Mouse (Mus musculus): ENCODE results near the gene Actb. TPM values are rescaled to one million over a fixed set of nuclear protein-coding genes. Genes with fewer than 3 reads are reported as not detected.
"Not testable (repeated sequence)": the region's sequence is repeated elsewhere in the genome, so short reads cannot be mapped to it uniquely, and the experiment has no call there.

Gene Actb
- polyA plus RNA-seq, 1 experiment from 2014 or later: 6,292 TPM

- H3K27ac ChIP-seq (ENCODE audit: poor library complexity, severe bottlenecking): peak overlapping the region; percentile 69; the same call in 1 of the 2 replicates
- ATAC-seq (ENCODE audit: insufficient number of reproducible peaks, low FRiP score): no peak
- peaks cover 22% of the 10 kb centered on the region for H3K4me1 ChIP-seq (replicated peaks)
- H3K9ac ChIP-seq: no peak overlapping the region
- H3K36me3 ChIP-seq: peaks cover 74% of the 10 kb centered on the region
- no peak overlapping the region for H3K4me2 ChIP-seq
- no peaks in the 10 kb centered on the region for H3K9me3 ChIP-seq (replicated peaks)
- H3K4me3 ChIP-seq: no peak overlapping the region
- WGBS: 73% methylated on average over 7 of the region's 7 CpGs
- H3K27me3 ChIP-seq (replicated peaks): no peaks in the 10 kb centered on the region
These were observed 5.2 kb downstream of the Actb start for GRCm38 (mm10) chr5:142901355-142901802.

GRCm38 (mm10) chr5:142900651-142901050 is 5.9 kb downstream of the Actb start:
- ATAC-seq (ENCODE audit: insufficient number of reproducible peaks, low FRiP score): no peak
- Histone ChIP-seq H3K4me2 (no peak overlapping the region), H3K27ac (ENCODE audit: poor library complexity, severe bottlenecking) (no peak overlapping the region)

GRCm38 (mm10) chr5:142899932-142900533 is 6.5 kb downstream of the Actb start:
- peaks cover 66% of the 10 kb centered on the region for H3K36me3 ChIP-seq
- WGBS: 85% methylated on average over 5 of the region's 5 CpGs

More at GRCm38 (mm10) chr5:142900651-142901050, 5.9 kb downstream of the Actb start:
- Histone ChIP-seq H3K36me3 (peaks cover 72% of the 10 kb centered on the region), H3K9ac (no peak overlapping the region), H3K9me3 (replicated peaks) (no peaks in the 10 kb centered on the region), H3K4me3 (no peak overlapping the region), H3K4me1 (replicated peaks) (peaks cover 29% of the 10 kb centered on the region), H3K27me3 (replicated peaks) (no peaks in the 10 kb centered on the region)
- WGBS: 76% methylated on average over 7 of the region's 7 CpGs

GRCm38 (mm10) chr5:142899057-142899601 is 7.4 kb downstream of the Actb start:
- no peak overlapping the region for H3K27ac ChIP-seq (ENCODE audit: poor library complexity, severe bottlenecking)
- H3K9me3 ChIP-seq (replicated peaks): no peaks in the 10 kb centered on the region
- ATAC-seq (ENCODE audit: insufficient number of reproducible peaks, low FRiP score): no peak
- H3K4me3 ChIP-seq: no peak overlapping the region
- H3K4me2 ChIP-seq: no peak overlapping the region
- H3K4me1 ChIP-seq (replicated peaks): peaks cover 28% of the 10 kb centered on the region
- H3K9ac ChIP-seq: no peak overlapping the region
- H3K36me3 ChIP-seq: peaks cover 57% of the 10 kb centered on the region
- 81% methylated on average over 9 of the region's 9 CpGs for WGBS
- H3K27me3 ChIP-seq (replicated peaks): no peaks in the 10 kb centered on the region

More at GRCm38 (mm10) chr5:142899932-142900533, 6.5 kb downstream of the Actb start:
- Histone ChIP-seq H3K9me3 (replicated peaks) (no peaks in the 10 kb centered on the region), H3K4me1 (replicated peaks) (peaks cover 29% of the 10 kb centered on the region), H3K4me3 (no peak overlapping the region), H3K27ac (ENCODE audit: poor library complexity, severe bottlenecking) (no peak overlapping the region), H3K9ac (no peak overlapping the region), H3K4me2 (no peak overlapping the region), H3K27me3 (replicated peaks) (no peaks in the 10 kb centered on the region)
- no peak for ATAC-seq (ENCODE audit: insufficient number of reproducible peaks, low FRiP score)

GRCm38 (mm10) chr5:142898316-142898715 is 8.2 kb downstream of the Actb start:
- no peaks in the 10 kb centered on the region for H3K27me3 ChIP-seq (replicated peaks)
- peaks cover 51% of the 10 kb centered on the region for H3K36me3 ChIP-seq
- H3K27ac ChIP-seq (ENCODE audit: poor library complexity, severe bottlenecking): no peak overlapping the region
- peaks cover 28% of the 10 kb centered on the region for H3K4me1 ChIP-seq (replicated peaks)
- no peak overlapping the region for H3K9ac ChIP-seq
- no peak overlapping the region for H3K4me2 ChIP-seq
- H3K4me3 ChIP-seq: no peak overlapping the region
- no peak for ATAC-seq (ENCODE audit: insufficient number of reproducible peaks, low FRiP score)
- 85% methylated on average over 4 of the region's 4 CpGs for WGBS
- H3K9me3 ChIP-seq (replicated peaks): no peaks in the 10 kb centered on the region

- peaks cover 25% of the 10 kb centered on the region for H3K4me1 ChIP-seq (replicated peaks)
- 91% methylated on average over 7 of the region's 7 CpGs for WGBS
- H3K4me2 ChIP-seq: no peak overlapping the region
- no peaks in the 10 kb centered on the region for H3K9me3 ChIP-seq (replicated peaks)
- H3K4me3 ChIP-seq: no peak overlapping the region
- peaks cover 46% of the 10 kb centered on the region for H3K36me3 ChIP-seq
- no peak for ATAC-seq (ENCODE audit: insufficient number of reproducible peaks, low FRiP score)
- no peak overlapping the region for H3K9ac ChIP-seq
- no peaks in the 10 kb centered on the region for H3K27me3 ChIP-seq (replicated peaks)
- H3K27ac ChIP-seq (ENCODE audit: poor library complexity, severe bottlenecking): no peak overlapping the region
These were observed 8.8 kb downstream of the Actb start for GRCm38 (mm10) chr5:142897568-142898248.

GRCm38 (mm10) chr5:142896713-142897112 is 9.8 kb downstream of the Actb start:
- Histone ChIP-seq H3K27ac (ENCODE audit: poor library complexity, severe bottlenecking) (no peak overlapping the region), H3K36me3 (peaks cover 37% of the 10 kb centered on the region), H3K27me3 (replicated peaks) (no peaks in the 10 kb centered on the region), H3K4me2 (no peak overlapping the region), H3K9me3 (replicated peaks) (no peaks in the 10 kb centered on the region), H3K9ac (no peak overlapping the region), H3K4me3 (no peak overlapping the region), H3K4me1 (replicated peaks) (peaks cover 23% of the 10 kb centered on the region)
- no peak for ATAC-seq (ENCODE audit: insufficient number of reproducible peaks, low FRiP score)
- 80% methylated on average over 5 of the region's 5 CpGs for WGBS

GRCm38 (mm10) chr5:142896192-142896591 is 10.4 kb downstream of the Actb start:
- 68% methylated on average over 10 of the region's 10 CpGs for WGBS
- H3K9ac ChIP-seq: no peak overlapping the region
- H3K36me3 ChIP-seq: peaks cover 32% of the 10 kb centered on the region
- no peaks in the 10 kb centered on the region for H3K9me3 ChIP-seq (replicated peaks)
- H3K4me2 ChIP-seq: peak overlapping the region; percentile 90
- H3K27ac ChIP-seq (ENCODE audit: poor library complexity, severe bottlenecking): no peak overlapping the region
- ATAC-seq (ENCODE audit: insufficient number of reproducible peaks, low FRiP score): no peak
- H3K4me3 ChIP-seq: peak overlapping the region; percentile 83
- peaks cover 23% of the 10 kb centered on the region for H3K4me1 ChIP-seq (replicated peaks)
- H3K27me3 ChIP-seq (replicated peaks): no peaks in the 10 kb centered on the region

- ATAC-seq (ENCODE audit: insufficient number of reproducible peaks, low FRiP score): peak; percentile 95
- Histone ChIP-seq H3K27me3 (replicated peaks) (no peaks in the 10 kb centered on the region), H3K4me2 (peak within 1 kb of the TSS; percentile 90), H3K36me3 (peaks cover 22% of the 10 kb centered on the region), H3K9me3 (replicated peaks) (no peaks in the 10 kb centered on the region), H3K9ac (peak within 1 kb of the TSS; percentile 87), H3K4me3 (peak within 1 kb of the TSS; percentile 83), H3K4me1 (replicated peaks) (peaks cover 20% of the 10 kb centered on the region), H3K27ac (ENCODE audit: poor library complexity, severe bottlenecking) (peak within 1 kb of the TSS; percentile 85)
- WGBS: under 1% methylated on average over 40 of the region's 40 CpGs
These were observed 11.5 kb downstream of the Actb start, which contains the start of gene Fbxl18 for GRCm38 (mm10) chr5:142894918-142895613. TSS of gene Fbxl18 (minus strand) at chr5:142895421.

GRCm38 (mm10) chr5:142891396-142891795 is 15.2 kb downstream of the Actb start:
- Histone ChIP-seq H3K27me3 (replicated peaks) (no peaks in the 10 kb centered on the region), H3K27ac (ENCODE audit: poor library complexity, severe bottlenecking) (no peak overlapping the region), H3K4me2 (no peak overlapping the region), H3K4me1 (replicated peaks) (peaks cover 28% of the 10 kb centered on the region), H3K9me3 (replicated peaks) (no peaks in the 10 kb centered on the region), H3K36me3 (peaks cover 15% of the 10 kb centered on the region), H3K4me3 (no peak overlapping the region), H3K9ac (peak overlapping the region; percentile 28; the same call in 1 of the 2 replicates)
- no peak for ATAC-seq (ENCODE audit: insufficient number of reproducible peaks, low FRiP score)
- 67% methylated on average over 6 of the region's 6 CpGs for WGBS

GRCm38 (mm10) chr5:142887533-142887932 is 19.0 kb downstream of the Actb start:
- ATAC-seq (ENCODE audit: insufficient number of reproducible peaks, low FRiP score): not testable (repeated sequence)
- WGBS: 82% methylated on average over 3 of the region's 3 CpGs

More at GRCm38 (mm10) chr5:142887533-142887932, 19.0 kb downstream of the Actb start:
- H3K27me3 ChIP-seq (replicated peaks); H3K4me1 ChIP-seq (replicated peaks); H3K27ac ChIP-seq (ENCODE audit: poor library complexity, severe bottlenecking); H3K4me3 ChIP-seq; H3K9ac ChIP-seq; H3K4me2 ChIP-seq; H3K9me3 ChIP-seq (replicated peaks): not testable (repeated sequence)
- H3K36me3 ChIP-seq: peaks cover 47% of the 10 kb centered on the region

Measured in heart, embryonic 12.5 days (tissue).